Mouse (Mus musculus) kidney, adult 2 months (tissue): ENCODE results near the gene 1810062G17Rik.

ENCODE experiments used
- CTCF ChIP-seq: fragments of 200-500 bp; conservative IDR thresholded peaks from 2 replicates; pipeline ENCODE4 v1.5.1; 2011; ENCODE audit warnings: low read depth, mild to moderate bottlenecking, control low read depth, low read length, moderate library complexity, mixed read lengths; ENCODE audit not compliant: insufficient read depth, insufficient read length
- POLR2A ChIP-seq: fragments of 200-500 bp; IDR thresholded peaks from one replicate; pipeline ENCODE4 v1.6.1; 2011; ENCODE audit warnings: low read depth, low read length, control low read depth

GRCm38 (mm10) chr3:36522137-36522536 lies 46.4 kb downstream of the 1810062G17Rik start:
- TF ChIP-seq POLR2A (no peak), CTCF (no peak)
